Mouse (Mus musculus): ENCODE measurements around the gene Eif1ax.
"Not testable (repeated sequence)": the region's sequence is repeated elsewhere in the genome, so short reads cannot be mapped to it uniquely, and the experiment has no call there.

Gene Eif1ax

DNA sequence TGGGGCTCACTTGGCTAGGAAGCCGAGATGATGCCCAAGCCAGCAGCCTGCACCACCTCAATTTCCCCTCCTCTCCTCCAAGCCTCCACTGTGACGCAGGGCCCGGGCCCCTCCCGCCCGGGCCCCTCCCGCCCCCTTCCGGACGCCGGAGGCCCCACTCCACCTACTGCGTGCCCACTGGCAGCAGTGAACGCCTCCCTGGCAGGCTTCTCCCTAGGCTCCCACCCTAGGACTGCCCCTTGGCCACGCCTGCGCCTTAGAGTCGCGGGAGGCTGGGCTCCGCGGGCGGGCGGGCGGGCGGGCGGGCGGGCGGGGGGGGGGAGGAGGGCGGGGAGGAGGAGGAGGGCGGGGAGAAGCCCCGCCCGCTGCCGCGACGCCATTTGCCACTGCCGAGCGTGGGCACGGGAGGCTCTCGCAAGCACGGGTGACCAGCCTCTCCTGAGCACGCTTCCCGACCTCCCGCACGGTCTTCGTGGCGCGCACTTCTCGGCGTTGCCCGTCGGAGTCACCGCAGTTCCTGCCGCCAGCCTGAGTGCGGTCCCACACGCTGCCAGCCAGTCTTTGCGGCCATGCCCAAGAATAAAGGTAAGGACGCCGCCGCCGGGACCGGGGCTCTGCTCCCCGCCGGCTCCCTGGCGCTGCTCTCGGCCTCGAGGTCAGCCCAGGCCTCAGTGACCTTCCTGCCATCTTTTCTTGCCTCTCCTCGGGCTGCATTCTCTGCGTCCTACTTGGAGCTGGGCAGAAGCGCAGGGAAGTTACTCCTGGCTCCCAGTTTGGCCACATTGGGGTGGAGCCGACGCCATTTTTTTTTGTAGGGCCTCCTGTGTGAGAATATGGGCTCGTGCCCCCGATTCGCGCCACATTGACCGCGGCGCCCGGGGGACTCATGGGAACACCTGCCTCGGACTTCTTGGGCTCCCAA is at the start of gene Eif1ax:
TSS of gene Eif1ax (plus strand) at position 348 of the 922 bp plus-strand sequence.
- DNase-seq (ENCODE audit: low spot score): peak; percentile 31

DNA sequence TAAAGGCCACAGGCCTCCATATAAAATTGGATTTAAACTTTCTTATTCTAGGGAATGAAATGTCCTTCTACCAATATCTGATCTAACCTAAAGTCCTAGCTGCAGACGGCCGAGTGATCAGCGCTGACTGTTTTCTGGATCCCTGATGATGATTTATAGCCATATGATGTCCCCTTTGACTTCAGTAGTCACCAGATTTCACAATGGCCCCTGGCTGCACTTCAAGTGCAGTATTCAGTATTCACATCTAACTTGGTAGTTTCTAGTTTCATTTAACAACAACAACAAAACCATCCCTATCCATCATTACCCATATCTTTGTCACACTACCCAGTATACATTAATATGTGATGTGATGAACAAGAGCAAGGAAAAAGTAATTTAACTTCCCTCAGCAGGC is 7.5 kb upstream of the Eif1ax start:
- DNase-seq (ENCODE audit: low spot score): no peak

DNA sequence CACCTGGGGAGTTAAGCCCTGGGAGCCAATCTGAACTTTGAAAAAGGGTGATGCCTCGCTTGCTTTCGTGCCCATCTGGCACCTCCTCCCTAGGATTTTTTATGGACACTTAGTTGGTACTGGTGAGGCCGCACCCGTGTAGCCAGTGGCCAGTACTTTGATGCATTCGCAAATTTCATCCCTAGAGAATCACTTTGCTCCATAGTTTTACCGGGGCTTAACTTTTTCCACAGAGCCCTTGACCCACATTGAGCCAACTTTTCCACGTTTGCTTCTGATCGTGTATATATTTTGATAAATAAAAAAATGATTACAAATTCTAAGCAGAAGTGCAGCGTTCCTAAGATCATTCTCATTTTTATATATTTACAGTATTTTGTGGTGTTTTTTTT is 771 bp downstream of the Eif1ax start:
- DNase-seq (ENCODE audit: low spot score): no peak

DNA sequence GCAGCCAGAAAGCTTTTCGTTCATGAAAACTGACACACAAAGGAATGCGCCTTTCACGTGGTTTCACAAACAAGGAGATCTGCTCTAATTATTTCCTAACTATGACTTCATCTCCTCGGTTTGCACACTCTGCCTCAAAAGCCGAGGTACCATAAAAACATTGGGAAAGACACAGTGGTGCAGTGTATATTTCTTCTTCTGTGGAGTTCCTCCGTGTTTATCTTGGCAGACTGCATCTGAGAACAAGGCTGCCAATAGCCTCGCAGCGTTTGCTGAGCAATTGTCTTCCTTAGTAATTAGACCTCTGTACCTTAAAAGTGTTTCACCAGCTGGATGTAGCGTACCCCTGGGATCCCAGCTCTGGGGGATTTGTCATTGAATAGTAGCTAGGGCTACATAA is 15.1 kb downstream of the Eif1ax start:
- no peak for DNase-seq (ENCODE audit: low spot score)

DNA sequence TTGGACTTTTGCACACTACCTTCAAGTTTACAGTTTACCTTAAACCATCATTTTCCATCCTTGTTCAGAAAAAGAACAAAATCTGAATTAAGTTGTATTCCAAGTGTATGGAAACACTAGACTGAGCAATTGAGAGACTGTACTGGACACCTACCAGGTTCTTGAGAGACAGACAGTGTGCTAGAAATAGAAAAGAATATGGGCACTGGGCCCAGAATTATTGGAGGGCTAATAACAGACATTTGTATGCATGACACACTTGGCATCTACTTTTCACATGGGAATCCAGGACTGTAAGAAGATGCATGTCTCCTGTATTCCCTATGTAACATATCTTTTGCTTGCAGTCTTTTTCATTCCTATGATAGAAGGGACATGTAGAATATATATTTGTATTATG is 17.0 kb downstream of the Eif1ax start:
- no peak for DNase-seq (ENCODE audit: low spot score)

DNA sequence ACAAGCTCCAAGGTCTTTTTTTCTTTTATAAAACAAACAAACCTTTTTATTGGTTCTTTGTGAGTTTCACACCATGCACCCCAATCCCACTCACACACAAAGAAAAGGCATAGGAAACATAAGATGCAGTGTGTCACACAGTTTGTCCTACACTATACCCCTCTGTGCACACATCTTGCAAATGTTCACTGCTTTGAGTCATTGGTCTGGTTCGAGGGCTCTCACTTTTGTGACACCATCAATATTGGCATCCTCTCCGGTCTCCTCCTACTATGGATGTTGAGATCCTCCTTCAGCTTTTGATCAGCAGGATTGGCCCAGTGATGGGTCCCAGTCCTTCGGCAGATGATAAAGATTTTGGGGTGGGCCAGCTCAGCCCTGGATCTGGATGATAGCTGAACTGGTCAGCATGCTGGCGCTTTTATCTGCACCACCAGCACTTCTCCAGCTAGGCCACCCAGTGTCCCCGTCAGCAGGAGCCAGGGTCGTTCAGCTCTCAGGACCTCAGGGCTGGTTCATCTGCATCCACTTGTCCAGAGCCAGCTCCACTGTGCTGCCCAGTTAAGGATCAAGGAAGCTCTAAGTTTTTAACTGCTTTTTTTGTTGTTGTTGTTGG is 18.5 kb downstream of the Eif1ax start:
- no peak for DNase-seq (ENCODE audit: low spot score)

DNA sequence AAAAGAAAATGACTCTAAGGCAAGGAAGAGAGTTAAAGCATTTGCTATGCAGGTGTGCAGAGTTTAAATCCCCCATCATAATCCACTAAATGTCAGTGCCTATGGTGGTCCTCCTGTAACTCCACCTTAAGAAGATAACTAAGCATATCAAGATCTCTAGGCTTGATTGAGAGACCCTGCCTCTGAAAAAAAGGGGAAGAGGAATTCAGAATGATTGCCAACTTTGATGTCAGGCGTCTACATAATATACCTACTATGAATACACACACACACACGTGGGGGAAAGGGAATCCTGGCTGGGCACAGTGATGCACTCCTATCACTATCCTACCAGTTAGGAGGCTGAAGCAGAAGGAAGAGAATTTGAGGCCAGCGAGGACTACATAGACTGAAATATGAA is 19.3 kb downstream of the Eif1ax start:
- DNase-seq (ENCODE audit: low spot score): no peak

DNA sequence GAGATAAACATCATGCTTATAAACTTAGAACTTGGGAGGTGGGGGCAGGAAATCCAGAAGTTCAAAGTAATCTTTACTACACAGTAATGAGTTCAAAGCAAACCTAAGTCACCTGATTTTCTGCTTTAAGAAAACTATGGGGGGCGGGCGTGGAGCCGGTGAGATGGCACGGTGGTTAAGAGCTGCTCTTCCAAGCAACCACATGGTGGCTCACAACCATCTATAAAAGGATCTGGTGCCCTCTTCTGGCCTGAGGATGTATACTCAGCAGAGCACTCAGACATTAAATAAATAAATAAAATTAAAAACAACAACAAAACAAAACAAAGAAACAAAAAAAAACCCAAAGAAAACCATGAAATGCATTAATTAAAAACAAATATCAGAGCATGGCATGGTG is 37.3 kb downstream of the Eif1ax start:
- no peak for DNase-seq (ENCODE audit: low spot score)

DNA sequence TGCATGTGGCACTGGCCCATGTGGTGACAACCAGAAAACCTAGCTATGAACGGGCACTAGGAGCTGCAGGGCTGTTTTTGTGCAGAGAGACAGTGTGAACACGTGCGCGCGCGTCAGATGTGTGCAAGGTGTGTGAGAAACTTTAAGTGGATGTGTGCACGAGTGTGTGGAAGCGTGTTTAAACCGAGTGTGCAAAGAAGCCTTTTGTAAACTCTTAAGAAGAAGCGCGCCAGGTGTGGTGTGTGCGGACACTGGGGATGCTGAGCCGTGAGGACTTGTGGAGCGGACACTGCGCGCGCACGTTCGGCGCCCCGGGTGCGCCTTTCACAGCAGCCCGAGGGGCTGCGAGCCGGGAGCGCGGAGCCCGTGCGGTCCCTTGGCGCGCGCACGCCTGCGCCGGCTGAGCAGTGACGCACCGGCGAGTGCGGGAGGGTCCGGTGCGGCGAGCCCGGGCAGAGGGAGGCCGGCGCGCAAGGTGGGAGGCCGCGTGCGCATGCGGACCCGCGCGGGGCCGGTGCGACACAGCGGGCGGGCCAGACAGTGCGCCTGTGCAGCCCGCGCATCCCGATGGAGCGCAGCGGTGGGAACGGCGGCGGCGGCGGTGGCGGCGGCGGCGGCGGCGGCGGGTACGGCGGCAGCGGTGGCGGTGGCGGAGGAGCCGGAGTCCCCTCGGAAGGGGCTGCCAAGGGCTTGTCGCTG is 42.3 kb downstream of the Eif1ax start, which contains the start of gene Map7d2:
TSS of gene Map7d2 (plus strand) at position 443 of the 699 bp plus-strand sequence.
- DNase-seq (ENCODE audit: low spot score): no peak

DNA sequence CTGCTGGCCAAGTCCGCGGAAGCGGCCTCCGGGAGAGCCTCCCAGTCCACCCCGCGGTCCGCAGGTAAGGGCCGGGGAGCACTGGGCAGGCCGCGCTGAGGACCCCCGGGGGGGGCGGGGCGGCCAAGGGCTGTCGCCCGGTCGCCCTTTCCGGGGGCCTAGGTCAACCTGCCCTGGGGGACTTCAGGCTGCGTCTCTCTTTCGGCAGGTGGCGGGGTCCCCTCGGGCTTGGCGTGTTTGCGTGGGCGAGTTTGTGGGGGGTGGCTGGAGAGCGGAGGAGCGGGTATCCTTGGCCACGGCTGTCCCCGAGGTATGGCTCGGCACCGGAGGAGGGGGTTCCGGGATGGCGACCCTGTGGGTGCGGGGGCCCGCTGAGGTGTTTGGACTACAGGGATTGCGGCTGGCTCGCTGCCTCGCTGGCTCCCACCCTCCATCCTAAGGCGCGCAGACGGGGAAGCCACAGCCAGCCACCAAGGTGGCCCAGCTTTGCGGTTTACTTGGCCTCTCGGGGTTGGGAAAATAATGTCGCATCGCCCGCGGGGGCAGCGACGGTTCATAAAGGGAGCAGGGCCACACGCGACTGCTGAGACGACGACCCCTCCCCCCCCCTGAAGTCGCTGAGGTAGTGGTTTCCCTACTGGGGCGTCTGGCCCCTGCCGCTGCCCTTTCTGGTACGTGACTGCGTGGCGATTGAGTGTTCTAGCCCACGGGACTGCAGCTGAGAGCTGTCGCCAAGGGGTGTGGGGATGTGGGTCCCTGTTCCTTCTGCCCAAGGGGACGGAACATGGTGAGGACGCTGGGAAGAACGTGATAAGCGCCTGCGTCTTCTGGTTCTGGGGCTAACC is 43.1 kb downstream of the Eif1ax start:
- DNase-seq (ENCODE audit: low spot score): no peak

DNA sequence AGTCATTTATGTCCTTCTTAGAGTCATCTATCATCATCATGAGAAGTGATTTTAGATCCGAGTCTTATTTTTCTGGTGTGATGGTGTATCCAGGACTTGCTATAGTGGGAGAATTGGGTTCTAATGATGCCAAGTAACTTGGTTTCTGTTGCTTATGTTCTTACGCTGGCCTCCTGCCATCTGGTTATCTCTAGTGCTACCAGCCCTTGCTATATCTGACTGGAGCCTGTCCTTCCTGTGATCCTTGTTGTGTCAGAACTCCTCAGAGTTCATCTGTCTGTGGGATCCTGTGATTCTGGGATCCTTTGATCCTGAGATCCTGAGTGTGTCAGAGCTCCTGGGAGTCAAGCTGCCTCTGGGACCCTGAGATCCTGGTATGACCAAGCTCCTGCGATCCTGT is 58.5 kb downstream of the Eif1ax start:
- DNase-seq (ENCODE audit: low spot score): not testable (repeated sequence)

Measured in ovary, postnatal 10 days (tissue).